Mouse (Mus musculus): ENCODE measurements around the gene Gm26558.
A peak's percentile ranks its signal among the peaks of the same experiment; 100 is the strongest.

Gm26558 gene

DNA sequence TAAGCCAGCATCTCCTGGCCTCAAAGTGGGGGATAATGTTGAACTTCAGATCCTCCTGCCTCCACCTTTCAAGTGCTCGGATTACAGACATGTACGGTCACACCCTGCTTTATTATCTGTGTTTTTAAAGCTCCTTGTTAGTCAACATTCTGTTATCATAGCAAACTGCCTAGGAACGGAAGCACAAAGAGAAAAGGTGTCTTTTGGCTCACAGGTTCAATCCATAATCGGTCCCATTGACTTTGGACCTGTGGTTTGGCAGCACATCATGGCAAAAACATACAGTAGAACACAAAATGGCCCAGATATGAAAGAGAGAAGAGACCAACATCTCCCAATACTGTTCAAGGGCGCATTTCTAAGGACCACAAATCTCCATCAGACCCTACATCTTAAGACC, 13.6 kb downstream of the Gm26558 start:
- DNase-seq (ENCODE audit: low read depth, low spot score), result no peak

- no peak for DNase-seq (ENCODE audit: low read depth, low spot score)
Measured at GRCm38 (mm10) chr2:70647681-70648080, 14.2 kb downstream of the Gm26558 start.

DNA sequence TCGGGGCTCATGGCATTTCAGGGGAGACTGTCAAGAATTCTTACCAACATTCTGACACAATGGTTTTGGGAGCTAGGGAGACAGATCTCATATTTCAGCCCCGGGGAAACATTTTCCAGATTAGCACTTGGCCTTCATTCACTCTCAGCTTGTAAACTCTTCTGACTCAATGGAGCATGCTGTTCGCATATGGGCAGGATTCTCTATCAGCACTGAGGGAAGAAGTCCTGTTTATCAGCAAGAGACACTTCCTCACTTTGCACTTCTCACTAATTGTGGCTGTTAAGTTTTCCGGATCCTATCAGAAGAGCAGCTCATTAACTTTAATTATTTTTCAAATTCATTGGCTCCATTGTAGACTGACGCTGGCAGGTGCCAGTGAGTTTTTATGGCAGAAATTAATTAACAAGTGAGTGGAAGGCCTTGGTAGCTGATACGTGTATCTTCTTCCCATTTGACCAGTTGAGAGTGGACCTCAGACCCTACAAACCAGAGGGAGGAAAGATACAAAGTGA, 16.6 kb downstream of the Gm26558 start:
- no peak for DNase-seq (ENCODE audit: low read depth, low spot score)

DNA sequence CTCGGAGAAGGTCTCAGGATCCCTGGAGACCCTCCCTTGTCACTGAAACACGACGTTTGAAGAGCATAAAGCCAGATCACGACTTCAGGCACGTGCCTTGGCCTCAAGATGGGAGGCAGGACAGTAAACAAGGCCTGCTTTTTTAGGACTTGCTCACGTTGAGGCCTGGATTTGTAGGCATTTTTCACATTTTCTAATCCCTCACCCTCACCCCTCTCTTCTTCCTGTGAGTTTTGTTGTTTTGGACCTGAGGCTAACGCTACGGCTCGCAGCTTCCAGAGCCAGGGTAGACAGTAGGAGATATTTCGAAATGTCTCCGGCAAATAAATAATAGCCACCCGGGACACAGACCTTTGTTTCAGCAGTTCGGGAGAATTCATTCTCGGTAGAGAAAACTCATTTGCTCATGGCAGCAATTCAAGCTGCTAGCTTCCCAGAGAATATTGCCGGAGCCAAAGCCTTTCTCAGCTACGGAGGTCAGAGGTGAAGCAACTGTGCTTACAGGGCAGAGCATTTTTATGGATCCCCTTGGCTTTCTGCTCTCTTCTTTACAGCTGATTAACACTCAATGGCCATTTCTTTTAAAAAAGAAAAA, 18.8 kb downstream of the Gm26558 start:
- no peak for DNase-seq (ENCODE audit: low read depth, low spot score)

DNA sequence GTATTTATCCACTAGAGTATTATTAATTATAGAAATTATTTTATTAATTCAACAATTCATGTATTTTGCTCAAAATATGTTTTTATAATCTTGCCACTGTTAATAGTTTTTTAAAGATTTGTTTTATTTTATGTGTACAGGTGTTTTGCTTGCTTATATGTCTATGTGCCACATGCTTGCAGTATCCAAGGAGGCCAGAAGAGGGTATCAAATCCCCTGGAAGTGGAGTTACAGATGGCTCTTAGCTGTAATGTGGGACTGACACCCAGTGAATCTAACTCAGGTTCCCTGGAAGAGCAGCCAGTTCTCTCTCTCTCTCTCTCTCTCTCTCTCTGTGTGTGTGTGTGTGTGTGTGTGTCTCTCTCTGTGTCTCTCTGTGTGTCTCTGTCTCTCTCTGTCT, 20.9 kb downstream of the Gm26558 start:
- DNase-seq (ENCODE audit: low read depth, low spot score), result no peak

- no peak for DNase-seq (ENCODE audit: low read depth, low spot score)
Measured at GRCm38 (mm10) chr2:70634028-70634690, 27.7 kb downstream of the Gm26558 start.

- DNase-seq (ENCODE audit: low read depth, low spot score), result no peak
Measured at GRCm38 (mm10) chr2:70632412-70632811, 29.5 kb downstream of the Gm26558 start.

DNA sequence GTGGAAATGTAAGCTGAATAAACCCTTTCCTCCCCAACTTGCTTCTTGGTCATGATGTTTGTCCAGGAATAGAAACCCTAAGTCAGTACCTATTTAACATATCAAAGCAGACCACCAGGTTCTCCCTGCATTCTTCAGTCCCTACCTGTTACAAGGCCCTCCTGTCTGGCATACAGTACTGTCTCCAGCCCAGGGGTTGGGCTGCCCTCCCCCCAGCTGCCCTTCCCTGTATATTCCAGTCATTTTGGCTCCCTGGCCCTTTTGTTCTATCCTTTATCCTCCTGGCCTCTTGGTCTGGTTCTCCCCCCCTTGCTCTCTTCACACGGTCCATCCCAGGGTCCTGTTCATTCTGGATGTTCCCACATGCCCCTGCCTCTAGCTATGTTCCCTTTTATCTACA, 30.6 kb downstream of the Gm26558 start:
- no peak for DNase-seq (ENCODE audit: low read depth, low spot score)

- no peak for DNase-seq (ENCODE audit: low read depth, low spot score)
Measured at GRCm38 (mm10) chr2:70629921-70630320, 32.0 kb downstream of the Gm26558 start.

- no peak for DNase-seq (ENCODE audit: low read depth, low spot score)
Measured at GRCm38 (mm10) chr2:70629339-70629761, 32.6 kb downstream of the Gm26558 start.

- no peak for DNase-seq (ENCODE audit: low read depth, low spot score)
Measured at GRCm38 (mm10) chr2:70628397-70628796, 33.5 kb downstream of the Gm26558 start.

- no peak for DNase-seq (ENCODE audit: low read depth, low spot score)
Measured at GRCm38 (mm10) chr2:70625761-70626160, 36.1 kb downstream of the Gm26558 start.

DNA sequence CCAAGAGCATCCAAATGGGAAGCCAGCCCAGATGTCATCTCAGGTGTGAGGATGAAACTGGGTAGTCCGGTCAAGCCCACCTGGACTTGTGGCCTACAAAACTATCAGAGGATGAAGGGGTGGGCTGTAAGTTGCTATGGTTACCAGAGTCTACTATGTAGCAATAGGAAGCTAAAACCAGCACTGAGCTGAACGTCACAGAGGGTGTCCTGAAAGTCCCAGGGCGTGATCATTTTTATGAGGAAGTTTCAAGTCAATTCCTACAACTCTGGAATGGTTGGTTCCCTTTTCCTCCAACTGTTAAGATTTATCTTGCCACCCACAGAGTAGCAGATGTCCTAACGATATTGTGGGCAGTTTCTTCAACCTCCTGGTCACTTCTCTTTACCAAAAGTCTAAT, 39.7 kb downstream of the Gm26558 start:
- no peak for DNase-seq (ENCODE audit: low read depth, low spot score)

GRCm38 (mm10) chr2:70620225-70620624, 41.7 kb downstream of the Gm26558 start:
- DNase-seq (ENCODE audit: low read depth, low spot score), result peak; percentile 9

DNA sequence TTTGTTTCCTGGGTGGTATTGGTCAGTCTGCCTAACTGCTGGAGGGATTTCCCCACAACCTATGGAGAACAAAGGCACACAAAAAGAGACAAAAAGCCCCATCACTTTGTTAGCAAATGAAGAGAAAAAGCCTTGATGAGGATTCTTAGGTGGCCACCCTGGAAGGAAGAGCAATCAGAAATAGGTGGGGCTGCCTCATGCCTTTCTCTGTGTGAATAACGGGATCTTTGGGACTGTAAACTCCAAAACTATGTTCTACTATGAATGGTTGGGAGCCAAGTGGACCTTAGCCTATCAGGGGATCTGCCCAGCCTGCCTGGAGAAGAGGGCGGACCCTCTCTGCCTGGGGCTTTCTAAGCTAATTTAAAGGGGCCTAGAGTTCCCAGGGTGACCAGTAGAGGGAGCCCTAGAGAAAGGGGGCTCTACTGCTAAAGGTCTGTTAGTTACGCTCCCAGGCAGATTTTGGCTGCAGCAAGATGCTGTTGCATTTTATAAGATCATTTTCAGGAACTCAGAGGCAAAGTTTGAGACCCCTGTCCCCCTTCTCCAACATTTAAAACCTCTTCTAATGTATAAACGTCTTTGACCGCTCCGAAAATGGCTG, 42.6 kb downstream of the Gm26558 start:
- peak; percentile 11 for DNase-seq (ENCODE audit: low read depth, low spot score)

DNA sequence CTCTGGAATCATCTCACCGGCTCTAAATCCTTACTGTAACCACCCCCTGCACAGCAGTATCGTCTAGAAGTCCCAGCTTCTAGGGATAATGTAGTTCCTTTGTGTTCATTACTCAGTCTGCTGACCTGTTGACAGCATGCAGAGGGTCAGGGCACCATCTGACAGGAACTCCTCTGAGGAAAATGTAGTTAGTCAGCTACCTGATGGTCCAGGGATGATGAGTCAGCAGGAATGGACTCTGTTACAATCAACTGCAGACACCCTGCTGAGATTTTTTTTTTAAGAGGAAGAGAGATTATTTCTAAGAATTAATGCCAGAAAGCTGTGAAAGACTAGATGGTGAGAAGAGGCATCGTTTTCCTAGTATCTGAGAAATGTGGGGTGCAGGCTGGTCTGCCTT, 45.3 kb downstream of the Gm26558 start:
- DNase-seq (ENCODE audit: low read depth, low spot score), result no peak

DNA sequence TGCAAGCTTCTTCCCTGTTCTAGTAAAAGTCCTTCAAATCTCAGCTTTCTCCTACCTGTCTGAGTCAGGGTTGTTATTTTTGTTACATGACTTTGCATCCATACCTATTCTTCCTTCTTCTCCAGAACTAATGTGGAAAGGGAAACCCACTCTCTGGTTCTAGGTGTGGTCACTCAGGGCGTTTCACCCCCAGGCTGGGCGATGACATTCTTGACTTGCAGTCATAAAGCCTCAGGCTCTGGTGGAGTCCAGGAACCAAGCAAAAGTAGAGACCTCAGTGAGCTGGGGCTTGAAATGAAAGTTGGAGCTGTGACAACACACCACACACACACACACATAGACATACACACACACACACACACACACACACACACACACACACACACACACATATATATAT, 45.8 kb downstream of the Gm26558 start:
- no peak for DNase-seq (ENCODE audit: low read depth, low spot score)

GRCm38 (mm10) chr2:70614745-70615351, 47.1 kb downstream of the Gm26558 start:
- DNase-seq (ENCODE audit: low read depth, low spot score), result no peak
